Mouse (Mus musculus) megakaryocyte, embryonic 14.5 days (primary cell): Measurements from ENCODE around the gene Crygs. TPM values are rescaled to one million over a fixed set of nuclear protein-coding genes. Genes with fewer than 3 reads are reported as not detected.
"Not testable (repeated sequence)": the region's sequence is repeated elsewhere in the genome, so short reads cannot be mapped to it uniquely, and the experiment has no call there.

Source experiments
- H3K27me3 ChIP-seq: replicated peaks from 2 replicates; pipeline ENCODE3; 2012; ENCODE audit warnings: inconsistent platforms
- H3K36me3 ChIP-seq: replicated peaks from 2 replicates; pipeline ENCODE3; 2012; ENCODE audit warnings: low read length, inconsistent platforms, mixed read lengths
- H3K4me1 ChIP-seq: 2 replicates; pipeline ENCODE4 v1.6.1; 2012; ENCODE audit warnings: inconsistent platforms
- H3K4me3 ChIP-seq: replicated peaks from 2 replicates; pipeline ENCODE3; 2012; ENCODE audit warnings: moderate library complexity, mild to moderate bottlenecking, inconsistent platforms
- H3K9me3 ChIP-seq: 2 replicates; pipeline ENCODE4 v1.6.1; 2012; ENCODE audit warnings: inconsistent platforms
- FLI1 ChIP-seq: IDR thresholded peaks from 2 replicates; pipeline ENCODE4 v1.6.1; 2012; ENCODE audit warnings: low read length, inconsistent platforms, mixed read lengths
- GATA1 ChIP-seq: IDR thresholded peaks from 3 replicates; pipeline ENCODE4 v1.6.1; 2012; ENCODE audit warnings: mixed read lengths, low read length, inconsistent platforms, borderline replicate concordance
- polyA plus RNA-seq: library from polyadenylated mRNA; stranded (reverse); fragments of >175 nt; gene quantifications from 2 replicates; pipeline ENCODE4 v1.2.3, GENCODE M21; 2012; ENCODE audit warnings: low replicate concordance; ENCODE audit not compliant: insufficient read depth

The Crygs gene
- polyA plus RNA-seq, 1 experiment = not detected

DNA sequence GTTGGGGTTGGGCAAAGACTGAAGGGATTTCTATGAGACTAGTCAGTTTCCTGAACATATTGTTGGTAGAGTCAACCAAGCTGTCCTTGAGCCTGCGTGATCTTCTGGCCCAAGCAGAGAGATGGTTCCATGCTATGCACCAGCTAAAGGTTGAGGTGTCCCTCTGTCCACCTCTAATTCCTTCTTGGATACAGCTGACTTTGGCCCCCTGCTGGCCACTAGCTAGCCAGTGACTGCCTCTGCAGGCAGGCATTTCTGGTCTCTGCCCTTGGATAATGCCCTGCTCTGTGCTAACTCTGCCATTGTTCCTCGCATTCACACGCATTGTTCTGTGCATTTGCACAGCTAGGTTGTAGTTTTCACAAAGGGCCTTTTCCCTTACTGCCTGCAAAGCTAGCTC, 15.9 kb downstream of the Crygs start:
- no peaks in the 10 kb centered on the region for H3K9me3 ChIP-seq
- TF ChIP-seq GATA1 = no peak
- no peak for TF ChIP-seq FLI1
- H3K27me3 ChIP-seq = peaks cover 63% of the 10 kb centered on the region
- H3K4me1 ChIP-seq = peaks cover 9% of the 10 kb centered on the region
- no peaks in the 10 kb centered on the region for H3K36me3 ChIP-seq
- H3K4me3 ChIP-seq = no peak overlapping the region

DNA sequence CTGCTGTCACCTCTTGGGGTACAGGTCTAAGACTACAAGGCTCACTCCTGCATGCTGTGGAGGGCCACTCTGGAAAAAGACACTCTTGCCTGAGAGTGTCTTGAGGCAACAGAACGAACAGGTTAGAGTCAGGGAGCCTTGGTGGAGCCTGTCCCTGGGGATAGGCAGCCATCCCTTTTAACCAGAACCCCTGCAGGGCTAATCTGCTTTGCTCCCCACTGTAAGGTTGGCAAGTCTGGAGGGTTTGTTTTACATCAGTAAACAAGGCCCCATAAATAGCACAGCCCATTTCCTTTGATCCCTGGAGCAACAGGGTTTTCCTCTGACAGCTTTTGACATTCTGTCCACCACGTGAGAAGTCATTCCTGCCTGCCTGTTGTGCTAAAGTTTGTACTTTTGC, 20.1 kb downstream of the Crygs start:
- H3K9me3 ChIP-seq = peaks cover 21% of the 10 kb centered on the region
- H3K36me3 ChIP-seq = no peaks in the 10 kb centered on the region
- peaks cover 42% of the 10 kb centered on the region for H3K27me3 ChIP-seq
- no peak for TF ChIP-seq FLI1
- no peak for TF ChIP-seq GATA1
- peaks cover 14% of the 10 kb centered on the region for H3K4me1 ChIP-seq
- no peak overlapping the region for H3K4me3 ChIP-seq

DNA sequence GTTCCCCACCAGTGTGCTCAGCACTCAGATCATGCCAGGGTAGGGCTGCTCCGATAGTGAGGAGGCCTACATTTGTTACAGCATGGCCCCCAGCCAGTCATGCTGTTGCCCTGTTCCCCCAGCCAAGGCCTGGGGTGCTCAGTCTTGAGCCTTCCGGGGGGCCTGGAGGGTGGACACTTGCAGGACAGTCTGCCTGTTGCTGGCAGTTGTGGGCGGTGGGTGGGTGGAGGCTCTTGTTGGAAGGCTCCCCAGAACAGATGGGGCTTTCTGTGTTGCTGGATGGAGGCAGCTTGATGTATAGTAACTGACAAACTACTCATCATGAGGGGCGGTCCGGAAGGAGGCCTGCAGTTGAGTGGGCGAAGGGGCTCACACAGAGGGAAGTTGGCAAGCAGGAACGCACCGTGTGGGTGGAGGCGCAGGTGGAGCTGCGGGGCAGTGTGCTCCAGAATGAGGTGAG, 21.4 kb downstream of the Crygs start:
- Histone ChIP-seq H3K4me3 (no peak overlapping the region), H3K9me3 (peaks cover 31% of the 10 kb centered on the region), H3K36me3 (no peaks in the 10 kb centered on the region), H3K27me3 (peaks cover 41% of the 10 kb centered on the region), H3K4me1 (peaks cover 14% of the 10 kb centered on the region)
- TF ChIP-seq FLI1 = no peak
- TF ChIP-seq GATA1 = no peak

DNA sequence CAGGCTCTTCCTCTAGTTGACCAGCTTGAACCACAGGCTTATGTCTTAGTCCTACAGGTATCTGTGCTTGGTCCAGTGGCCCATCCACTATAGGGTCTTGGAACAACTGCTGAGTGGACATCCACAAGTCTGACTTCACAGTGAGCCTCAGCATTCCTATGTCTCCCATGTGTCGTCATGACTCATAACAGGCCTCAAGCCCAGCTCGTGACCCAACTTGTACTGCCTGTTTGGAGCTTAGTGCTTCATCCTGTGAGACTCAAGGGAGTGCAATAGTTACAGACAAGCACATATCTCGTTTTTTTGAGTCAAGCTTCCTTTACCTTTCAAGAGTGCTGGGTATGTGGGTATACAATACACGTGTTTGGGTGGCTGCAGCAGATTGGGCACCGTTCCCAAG, 28.7 kb downstream of the Crygs start:
- no peak for TF ChIP-seq FLI1
- TF ChIP-seq GATA1 = no peak
- Histone ChIP-seq H3K27me3 (peaks cover 17% of the 10 kb centered on the region), H3K9me3 (peaks cover 83% of the 10 kb centered on the region), H3K36me3 (no peaks in the 10 kb centered on the region), H3K4me3 (no peak overlapping the region), H3K4me1 (no peaks in the 10 kb centered on the region)

DNA sequence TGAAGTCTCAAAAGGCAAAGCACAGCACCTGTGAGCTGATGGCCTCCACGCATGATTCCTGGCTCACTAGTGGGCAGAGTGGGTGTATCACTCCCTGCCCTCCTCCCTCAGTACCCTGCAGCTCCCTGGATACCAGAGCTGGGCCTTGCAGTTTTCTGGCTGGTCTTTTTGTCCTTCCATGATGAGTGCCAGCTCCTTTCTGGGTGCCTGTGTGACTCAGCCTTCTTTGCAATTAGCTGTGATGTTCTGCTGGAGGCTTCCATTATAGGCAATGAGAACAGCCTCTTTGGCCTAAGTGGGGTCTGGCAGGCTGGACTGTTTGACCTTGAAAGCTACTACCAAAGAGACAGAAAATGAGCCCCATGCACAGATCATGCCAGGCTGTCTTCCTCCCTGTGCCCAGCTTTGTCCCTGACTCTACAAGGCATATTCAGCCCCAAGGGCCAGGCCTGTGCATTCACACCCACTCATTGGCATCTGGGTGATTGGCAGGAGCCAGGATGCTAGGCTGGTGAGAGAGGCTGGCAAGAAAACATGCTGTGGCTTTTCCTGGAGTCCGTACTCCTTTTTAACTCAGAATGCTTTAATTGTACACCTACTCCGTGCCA, 32.0 kb downstream of the Crygs start:
- Histone ChIP-seq H3K4me1 (no peaks in the 10 kb centered on the region), H3K9me3 (peaks cover 63% of the 10 kb centered on the region), H3K36me3 (no peaks in the 10 kb centered on the region), H3K4me3 (no peak overlapping the region), H3K27me3 (peaks cover 14% of the 10 kb centered on the region)
- TF ChIP-seq FLI1 (no peak), GATA1 (no peak)

DNA sequence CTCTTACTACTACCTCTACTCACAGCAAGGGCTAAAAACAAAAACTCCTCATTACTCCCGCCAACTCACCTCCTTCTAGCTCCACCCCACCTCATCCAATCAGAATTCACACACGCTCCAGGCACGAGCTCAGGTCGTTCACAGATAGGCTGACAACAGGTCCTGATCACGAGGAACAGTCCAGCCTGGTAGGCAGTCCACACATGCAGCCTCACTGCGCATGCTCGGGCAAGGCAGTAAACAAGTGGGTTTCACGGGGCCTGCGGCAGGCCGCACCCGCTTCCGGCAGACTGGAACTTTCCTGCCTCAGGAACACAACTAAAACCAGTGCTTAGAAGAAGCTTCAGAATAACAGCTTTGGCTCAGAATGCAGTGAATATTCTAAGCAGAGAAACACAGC, 33.1 kb downstream of the Crygs start:
- H3K4me3 ChIP-seq, H3K4me1 ChIP-seq, H3K36me3 ChIP-seq: not testable (repeated sequence)
- H3K27me3 ChIP-seq = peaks cover 17% of the 10 kb centered on the region
- peaks cover 53% of the 10 kb centered on the region for H3K9me3 ChIP-seq

DNA sequence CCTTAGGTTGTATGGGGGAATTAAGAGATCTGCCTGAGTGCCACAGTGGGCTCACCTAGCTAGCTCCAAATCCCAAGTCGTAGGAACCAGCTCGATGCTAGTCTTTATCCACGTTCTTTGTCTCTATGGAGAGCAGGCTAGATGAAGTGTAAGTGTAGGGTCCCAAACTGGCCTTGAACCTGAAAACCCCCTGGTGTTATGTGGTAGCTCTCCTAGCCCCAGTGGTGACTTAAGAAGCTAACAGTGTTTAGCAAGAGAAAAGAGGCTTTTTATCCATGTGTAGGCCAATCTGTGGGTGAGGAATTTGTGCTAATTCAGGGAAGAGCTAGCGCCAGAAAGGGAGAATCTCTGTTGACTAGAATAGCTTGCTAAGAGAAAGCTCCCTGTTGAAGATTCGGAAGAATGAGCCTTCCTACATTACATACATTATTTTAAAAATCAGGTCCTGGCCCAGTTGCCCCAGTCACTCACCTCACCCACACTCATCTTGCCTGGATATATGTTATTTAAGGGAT, 35.8 kb downstream of the Crygs start:
- H3K36me3 ChIP-seq = no peaks in the 10 kb centered on the region
- H3K27me3 ChIP-seq = peaks cover 28% of the 10 kb centered on the region
- no peak overlapping the region for H3K4me3 ChIP-seq
- peaks cover 28% of the 10 kb centered on the region for H3K9me3 ChIP-seq
- no peak for TF ChIP-seq FLI1
- TF ChIP-seq GATA1 = no peak
- H3K4me1 ChIP-seq = no peaks in the 10 kb centered on the region

DNA sequence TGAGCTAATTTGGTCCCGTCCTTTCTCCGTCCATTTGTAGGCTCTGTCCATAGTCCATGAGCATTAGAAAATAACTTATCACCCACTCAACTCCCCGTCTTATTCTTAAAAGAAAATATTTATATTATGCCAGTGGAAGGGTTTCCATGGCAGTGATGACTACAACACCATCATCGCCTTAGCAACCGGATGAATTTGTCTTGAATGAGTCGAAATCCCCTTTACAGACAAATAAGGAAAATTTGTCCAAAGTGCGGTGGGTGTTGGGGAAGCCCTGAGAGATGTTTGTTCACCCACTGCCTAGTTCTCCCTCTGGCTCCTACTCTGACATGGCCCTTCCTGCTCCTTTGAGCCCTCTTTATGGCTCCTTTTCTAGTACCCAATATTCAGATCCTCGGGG, 42.7 kb downstream of the Crygs start:
- TF ChIP-seq GATA1 (no peak), FLI1 (no peak)
- Histone ChIP-seq H3K4me3 (no peak overlapping the region), H3K4me1 (no peaks in the 10 kb centered on the region), H3K36me3 (no peaks in the 10 kb centered on the region), H3K27me3 (peaks cover 19% of the 10 kb centered on the region), H3K9me3 (peaks cover 4% of the 10 kb centered on the region; the same call in 1 of the 2 replicates)

DNA sequence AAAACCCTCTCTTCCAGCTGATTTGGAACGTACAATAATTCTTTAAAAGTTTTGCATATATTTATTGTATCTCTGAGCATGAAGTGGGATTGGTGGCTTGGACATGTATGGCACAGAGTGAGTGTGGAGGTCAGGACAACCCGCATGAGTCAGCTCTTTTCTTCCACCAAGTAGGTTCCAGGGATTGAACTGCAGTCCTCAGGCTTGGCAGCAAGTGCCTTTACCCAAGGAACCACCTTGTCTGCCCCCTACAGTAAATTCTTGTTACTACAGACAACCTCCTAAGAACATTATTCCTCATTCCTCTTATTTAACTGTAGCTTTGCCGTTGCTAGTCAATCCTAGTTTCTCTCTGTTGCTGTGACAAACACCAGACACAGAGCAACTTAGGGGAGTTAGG, 44.0 kb downstream of the Crygs start:
- Histone ChIP-seq H3K9me3 (peaks cover 10% of the 10 kb centered on the region), H3K27me3 (peaks cover 10% of the 10 kb centered on the region), H3K4me1 (no peaks in the 10 kb centered on the region), H3K4me3 (no peak overlapping the region), H3K36me3 (no peaks in the 10 kb centered on the region)
- no peak for TF ChIP-seq FLI1
- TF ChIP-seq GATA1 = no peak

DNA sequence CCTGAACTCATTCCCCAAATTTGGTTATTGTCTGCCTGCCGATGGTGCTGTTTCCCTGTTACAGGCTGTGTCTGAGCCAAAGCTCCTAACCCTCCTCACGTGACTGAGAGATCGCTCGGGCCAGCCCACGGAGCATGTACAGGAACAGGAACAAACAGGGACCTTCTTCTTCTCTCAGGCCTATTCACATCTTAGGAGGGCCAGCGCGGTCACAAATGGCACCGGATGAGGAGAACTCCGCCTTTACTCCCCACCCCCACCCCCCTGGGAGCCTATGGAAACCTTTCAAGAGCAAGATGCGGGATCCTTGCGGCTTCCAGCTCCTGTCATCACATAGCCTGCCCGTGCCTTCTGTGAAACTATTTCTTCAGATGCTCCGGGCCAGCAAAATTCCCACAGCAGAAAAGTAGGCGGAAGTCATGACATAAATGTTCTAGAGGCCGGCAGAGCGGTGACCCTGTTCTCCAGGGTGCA, 44.6 kb downstream of the Crygs start:
- Histone ChIP-seq H3K4me1 (no peaks in the 10 kb centered on the region), H3K27me3 (peaks cover 7% of the 10 kb centered on the region), H3K36me3 (no peaks in the 10 kb centered on the region), H3K4me3 (no peak overlapping the region), H3K9me3 (peaks cover 10% of the 10 kb centered on the region)
- TF ChIP-seq FLI1 (no peak), GATA1 (no peak)
